Mouse (Mus musculus) MEL (cell line): ENCODE results near the gene Vwa8. TPM values are rescaled to one million over a fixed set of nuclear protein-coding genes. Genes with fewer than 3 reads are reported as not detected.

Source experiments
- DNase-seq: peaks from one replicate; pipeline ENCODE4 v3.0.0; 2011; ENCODE audit warnings: low read depth, low spot score
- H3K27ac ChIP-seq: 2 replicates; pipeline ENCODE4 v1.5.1; 2012; ENCODE audit warnings: low read depth, mild to moderate bottlenecking, control low read depth, low read length, moderate library complexity; ENCODE audit not compliant: control insufficient read depth
- H3K27me3 ChIP-seq, 2 experiments: fragments of 150-350 bp in 1 of 2; sonication (generic) in 1 of 2; 2 replicates each; pipeline ENCODE4 v1.6.1; 2012; ENCODE audit warnings: low read length in 2 of 2, mild to moderate bottlenecking in 2 of 2, improper control_type of control experiment in 1 of 2, moderate library complexity in 1 of 2; ENCODE audit not compliant: insufficient read depth in 2 of 2, control insufficient read depth in 1 of 2
- H3K36me3 ChIP-seq, 2 experiments: 2 replicates each; pipeline ENCODE4 v1.6.1; 2012 to 2014; ENCODE audit warnings: low read length in 2 of 2, improper control_type of control experiment in 1 of 2, inconsistent platforms in 1 of 2, mild to moderate bottlenecking in 1 of 2; ENCODE audit not compliant: insufficient read depth in 2 of 2, control insufficient read depth in 1 of 2
- H3K4me1 ChIP-seq, 2 experiments: fragments of 150-350 bp in 1 of 2; sonication (generic) in 1 of 2; 2 replicates each; pipeline ENCODE4 v1.6.1; 2012; ENCODE audit warnings: low read length in 2 of 2, improper control_type of control experiment in 1 of 2, mild to moderate bottlenecking in 1 of 2; ENCODE audit not compliant: insufficient read depth in 2 of 2, control insufficient read depth in 1 of 2
- H3K4me3 ChIP-seq, 2 experiments: fragments of 150-350 bp in 1 of 2; sonication (generic) in 1 of 2; 2 replicates each; pipeline ENCODE4 v1.5.1; 2012; ENCODE audit warnings: low read depth in 2 of 2, low read length in 2 of 2, mild to moderate bottlenecking in 2 of 2, moderate library complexity in 2 of 2, control low read depth in 1 of 2, improper control_type of control experiment in 1 of 2; ENCODE audit not compliant: control insufficient read depth in 1 of 2, insufficient read depth in 1 of 2
- H3K79me2 ChIP-seq: 2 replicates; pipeline ENCODE4 v1.6.1; 2012; ENCODE audit warnings: mild to moderate bottlenecking, low read length, moderate library complexity; ENCODE audit not compliant: control insufficient read depth, poor library complexity, insufficient read depth
- H3K9ac ChIP-seq: 2 replicates; pipeline ENCODE4 v1.6.1; 2012; ENCODE audit warnings: low read depth, mild to moderate bottlenecking, control low read depth, low read length, moderate library complexity; ENCODE audit not compliant: control insufficient read depth, poor library complexity, severe bottlenecking
- H3K9me3 ChIP-seq: fragments of 150-350 bp; sonication (generic); replicated peaks from 2 replicates; pipeline ENCODE4 v1.6.1; 2012; ENCODE audit warnings: mild to moderate bottlenecking, low read length, improper control_type of control experiment, moderate library complexity; ENCODE audit not compliant: insufficient read depth
- CHD1 ChIP-seq: IDR thresholded peaks from 2 replicates; pipeline ENCODE4 v1.6.1; 2012; ENCODE audit warnings: low read depth, mild to moderate bottlenecking, inconsistent platforms, low read length, improper control_type of control experiment
- CHD2 ChIP-seq: IDR thresholded peaks from 2 replicates; pipeline ENCODE4 v1.6.1; 2011; ENCODE audit warnings: low read length, improper control_type of control experiment
- CTCF ChIP-seq, 3 experiments: IDR thresholded peaks in 2 of 3; conservative IDR thresholded peaks in 1 of 3; 2 replicates each; pipeline ENCODE4 v1.5.1; 2011 to 2012; ENCODE audit warnings: low read length in 3 of 3, low read depth in 2 of 3, mild to moderate bottlenecking in 2 of 3, improper control_type of control experiment in 1 of 3, inconsistent platforms in 1 of 3, mixed read lengths in 1 of 3, moderate library complexity in 1 of 3; ENCODE audit not compliant: control insufficient read depth in 1 of 3, insufficient read depth in 1 of 3, poor library complexity in 1 of 3, severe bottlenecking in 1 of 3
- E2F4 ChIP-seq: IDR thresholded peaks from 2 replicates; pipeline ENCODE4 v1.6.1; 2011; ENCODE audit warnings: low read depth, low read length, improper control_type of control experiment, borderline replicate concordance
- EP300 ChIP-seq, 2 experiments: IDR thresholded peaks; 2 replicates each; pipeline ENCODE4 v1.6.1; 2011; ENCODE audit warnings: improper control_type of control experiment in 2 of 2, low read length in 2 of 2, low read depth in 1 of 2, mild to moderate bottlenecking in 1 of 2
- ETS1 ChIP-seq: IDR thresholded peaks from 2 replicates; pipeline ENCODE4 v1.6.1; 2012; ENCODE audit warnings: low read depth, mild to moderate bottlenecking, inconsistent platforms, low read length, improper control_type of control experiment, moderate library complexity
- GATA1 ChIP-seq: IDR thresholded peaks from 2 replicates; pipeline ENCODE4 v1.6.1; 2011; ENCODE audit warnings: low read depth, low read length, improper control_type of control experiment
- HCFC1 ChIP-seq: IDR thresholded peaks from 2 replicates; pipeline ENCODE4 v1.6.1; 2012; ENCODE audit warnings: low read depth, mild to moderate bottlenecking, inconsistent platforms, low read length, improper control_type of control experiment, moderate library complexity
- KAT2A ChIP-seq: conservative IDR thresholded peaks from 2 replicates; pipeline ENCODE4 v1.6.1; 2012; ENCODE audit warnings: low read depth, low read length, improper control_type of control experiment, inconsistent platforms
- MAX ChIP-seq: IDR thresholded peaks from 2 replicates; pipeline ENCODE4 v1.6.1; 2011; ENCODE audit warnings: low read length, improper control_type of control experiment
- MAZ ChIP-seq: IDR thresholded peaks from 2 replicates; pipeline ENCODE4 v1.6.1; 2012; ENCODE audit warnings: low read depth, mild to moderate bottlenecking, inconsistent platforms, low read length, improper control_type of control experiment
- MEF2A ChIP-seq: IDR thresholded peaks from 2 replicates; pipeline ENCODE4 v1.6.1; 2014; ENCODE audit warnings: low read depth, mild to moderate bottlenecking, inconsistent platforms, low read length, improper control_type of control experiment; ENCODE audit not compliant: poor library complexity, insufficient replicate concordance, severe bottlenecking; ENCODE audit errors: extremely low read depth
- MYB ChIP-seq: IDR thresholded peaks from 2 replicates; pipeline ENCODE4 v1.6.1; 2011; ENCODE audit warnings: mild to moderate bottlenecking, low read depth, low read length, improper control_type of control experiment
- MYC ChIP-seq: IDR thresholded peaks from 2 replicates; pipeline ENCODE4 v1.6.1; 2011; ENCODE audit warnings: low read depth, mild to moderate bottlenecking, low read length, improper control_type of control experiment, moderate library complexity
- NRF1 ChIP-seq: IDR thresholded peaks from 2 replicates; pipeline ENCODE4 v1.6.1; 2014; ENCODE audit warnings: low read depth, mild to moderate bottlenecking, inconsistent platforms, low read length, improper control_type of control experiment, moderate library complexity; ENCODE audit not compliant: poor library complexity, insufficient read depth, severe bottlenecking
- POLR2AphosphoS2 ChIP-seq: IDR thresholded peaks from 2 replicates; pipeline ENCODE4 v1.6.1; 2011; ENCODE audit warnings: low read length, improper control_type of control experiment
- POLR2AphosphoS5 ChIP-seq: IDR thresholded peaks from 2 replicates; pipeline ENCODE4 v1.6.1; 2012; ENCODE audit warnings: low read depth, borderline replicate concordance, mild to moderate bottlenecking, inconsistent platforms, low read length, moderate library complexity, mixed read lengths
- RCOR1 ChIP-seq: IDR thresholded peaks from 2 replicates; pipeline ENCODE4 v1.6.1; 2012; ENCODE audit warnings: low read depth, mild to moderate bottlenecking, inconsistent platforms, low read length, improper control_type of control experiment
- SMC3 ChIP-seq: IDR thresholded peaks from 2 replicates; pipeline ENCODE4 v1.6.1; 2011; ENCODE audit warnings: low read depth, low read length, improper control_type of control experiment
- TAL1 ChIP-seq: IDR thresholded peaks from 2 replicates; pipeline ENCODE4 v1.6.1; 2012; ENCODE audit warnings: mild to moderate bottlenecking, inconsistent platforms, low read length, moderate library complexity, mixed read lengths
- TBP ChIP-seq: IDR thresholded peaks from 2 replicates; pipeline ENCODE4 v1.8.0; 2011; ENCODE audit warnings: low read depth, low read length, improper control_type of control experiment
- TCF12 ChIP-seq: IDR thresholded peaks from 2 replicates; pipeline ENCODE4 v1.6.1; 2014; ENCODE audit warnings: low read depth, mild to moderate bottlenecking, inconsistent platforms, low read length, improper control_type of control experiment, moderate library complexity
- USF1 ChIP-seq: IDR thresholded peaks from 2 replicates; pipeline ENCODE4 v1.6.1; 2014; ENCODE audit warnings: low read depth, mild to moderate bottlenecking, inconsistent platforms, low read length, improper control_type of control experiment, moderate library complexity
- USF2 ChIP-seq, 2 experiments: IDR thresholded peaks; 2 replicates each; pipeline ENCODE4 v1.6.1; 2011 to 2012; ENCODE audit warnings: improper control_type of control experiment in 2 of 2, low read length in 2 of 2, borderline replicate concordance in 1 of 2, inconsistent platforms in 1 of 2, low read depth in 1 of 2, mild to moderate bottlenecking in 1 of 2; ENCODE audit not compliant: insufficient read depth in 1 of 2
- ZMIZ1 ChIP-seq: IDR thresholded peaks from 2 replicates; pipeline ENCODE4 v1.6.1; 2012; ENCODE audit warnings: low read depth, mild to moderate bottlenecking, inconsistent platforms, low read length, improper control_type of control experiment, moderate library complexity
- ZNF384 ChIP-seq: IDR thresholded peaks from 2 replicates; pipeline ENCODE4 v1.6.1; 2012; ENCODE audit warnings: low read depth, mild to moderate bottlenecking, inconsistent platforms, low read length, improper control_type of control experiment
- polyA plus RNA-seq, 2 experiments: library from polyadenylated mRNA; stranded (reverse) in 1 of 2; unstranded in 1 of 2; fragments of >175 nt in 1 of 2; fragments of >200 nt in 1 of 2; gene quantifications; 2 replicates each; pipeline versions ENCODE4 v1.2.1 to v1.2.4; 2012; ENCODE audit warnings: low replicate concordance in 2 of 2, low read depth in 1 of 2; ENCODE audit not compliant: insufficient read length in 2 of 2, insufficient read depth in 1 of 2, missing spikeins in 1 of 2
- total RNA-seq: library from RNA; depleted of rRNA; stranded (reverse); fragments of 300-350 nt; gene quantifications from 2 replicates; pipeline ENCODE4 v1.2.3, GENCODE M21; 2012

Vwa8 gene
- total and polyA plus RNA-seq, 3 experiments, result 12.4 to 19.6 TPM; not detected in 1

DNA sequence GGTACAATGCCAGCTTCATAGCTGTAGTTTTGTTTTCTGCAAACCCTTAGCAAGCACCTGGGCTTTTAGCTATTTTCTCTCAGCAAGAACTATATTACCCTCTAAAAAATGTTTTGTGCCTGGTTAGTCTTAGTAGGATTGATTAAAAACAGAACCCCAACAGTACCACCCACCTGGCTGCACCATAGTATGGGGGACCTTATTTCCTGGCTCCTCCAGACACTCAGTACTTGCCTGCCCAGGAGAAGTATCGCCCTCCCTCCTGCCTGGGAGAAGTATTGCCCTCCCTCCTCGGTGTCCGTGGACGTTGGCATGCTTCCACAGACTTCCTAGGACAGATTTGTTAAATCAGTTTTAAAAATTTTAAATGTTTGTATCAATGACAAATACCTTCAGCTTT, 144.7 kb downstream of the Vwa8 start:
- no peak for TF ChIP-seq POLR2AphosphoS5
- no peak for TF ChIP-seq MYB
- TF ChIP-seq MYC, result no peak
- TF ChIP-seq GATA1, result no peak
- no peak for TF ChIP-seq SMC3
- no peak for TF ChIP-seq E2F4
- no peak for TF ChIP-seq NRF1
- TF ChIP-seq USF2 (IDR thresholded peaks at IDR 0.05; ENCODE audit: borderline replicate concordance in 1 of 2, insufficient read depth in 1 of 2, low read depth in 1 of 2, low read length in 2 of 2), result no peak
- no peak for TF ChIP-seq ZMIZ1
- no peak for TF ChIP-seq MAX
- TF ChIP-seq POLR2AphosphoS2, result no peak
- no peak for TF ChIP-seq HCFC1
- TF ChIP-seq ETS1, result no peak
- TF ChIP-seq KAT2A, result no peak
- TF ChIP-seq MAZ, result no peak
- no peak for TF ChIP-seq TBP
- TF ChIP-seq ZNF384, result no peak
- TF ChIP-seq USF1, result no peak
- TF ChIP-seq MEF2A, result no peak
- no peak for TF ChIP-seq CHD2
- Histone ChIP-seq H3K9me3 (no peaks in the 10 kb centered on the region), H3K4me3 (no peak overlapping the region), H3K79me2 (no peaks in the 10 kb centered on the region), H3K27ac (no peak overlapping the region), H3K9ac (no peak overlapping the region), H3K4me1 (peaks cover 2 to 9% of the 10 kb centered on the region in 2 experiments; a peak in 3 of 4 replicates), H3K27me3 (no peaks in the 10 kb centered on the region), H3K36me3 (peaks cover 0 to 8% of the 10 kb centered on the region in 2 experiments; a peak in 3 of 4 replicates)
- DNase-seq, result no peak

DNA sequence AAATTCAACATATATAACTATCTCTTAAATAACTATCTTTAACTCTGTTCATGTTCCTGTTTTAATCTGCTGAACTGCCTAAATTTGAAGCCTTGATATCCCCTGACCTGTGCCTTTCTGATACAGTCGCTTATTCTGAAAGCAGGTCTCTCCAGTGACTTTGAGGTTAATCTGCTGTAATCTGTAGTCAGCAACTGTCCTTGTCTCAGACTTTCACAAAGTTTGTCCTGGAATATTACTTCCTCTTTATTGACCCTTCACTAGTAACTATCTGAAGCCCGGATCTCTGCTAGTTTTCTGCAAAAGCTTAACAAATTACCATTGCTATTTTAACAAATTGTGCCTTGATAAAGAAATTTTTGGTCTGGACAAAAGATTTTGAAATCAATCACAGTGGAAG, 147.5 kb downstream of the Vwa8 start:
- DNase-seq, result peak; percentile 33
- Histone ChIP-seq H3K79me2 (no peaks in the 10 kb centered on the region), H3K4me1 (peaks cover 2 to 9% of the 10 kb centered on the region in 2 experiments; a peak in 3 of 4 replicates), H3K27ac (no peak overlapping the region), H3K9ac (no peak overlapping the region), H3K27me3 (no peaks in the 10 kb centered on the region), H3K9me3 (no peaks in the 10 kb centered on the region)
- TF ChIP-seq TCF12 (peak; percentile 41; the same call in 1 of the 2 replicates), EP300 (IDR thresholded peaks at IDR 0.05; ENCODE audit: low read depth in 1 of 2, low read length in 2 of 2) (peak; percentile 54 to 59), GATA1 (peak; percentile 77), CTCF (IDR thresholded peaks at IDR 0.05 in 2 of 3, conservative IDR thresholded peaks at IDR 0.05 in 1 of 3; ENCODE audit: control insufficient read depth in 1 of 3, insufficient read depth in 1 of 3, low read depth in 2 of 3, low read length in 3 of 3, poor library complexity in 1 of 3, severe bottlenecking in 1 of 3) (no peak), RCOR1 (peak; percentile 54; the same call in 1 of the 2 replicates), TAL1 (0 out of 2 replicates have a peak, but pooled peaks have one; percentile 11), CHD1 (no peak), CHD2 (no peak)
- TF ChIP-seq, all 39 proteins: peak for 5
- no peak overlapping the region for H3K4me3 ChIP-seq
- H3K36me3 ChIP-seq, result peaks cover 0 to 8% of the 10 kb centered on the region in 2 experiments; a peak in 2 of 4 replicates
